Mouse (Mus musculus) right cerebral cortex, postnatal 10 days (tissue): Measurements from ENCODE around the gene Hba-a2.
A peak's percentile ranks its signal among the peaks of the same experiment; 100 is the strongest.
"Not testable (repeated sequence)": the region's sequence is repeated elsewhere in the genome, so short reads cannot be mapped to it uniquely, and the experiment has no call there.

ENCODE experiments used
- DNase-seq, 2 experiments: peaks; one replicate each; pipeline ENCODE4 v3.0.0; 2021; ENCODE audit warnings: low spot score in 2 of 2

Hba-a2 gene

GRCm38 (mm10) chr11:32283091-32283777 is 13.1 kb upstream of the Hba-a2 start, which contains the start of gene Hba-a1:
TSS of gene Hba-a1 (plus strand) at chr11:32283511.
- DNase-seq, result not testable (repeated sequence)

GRCm38 (mm10) chr11:32284582-32284981 is 11.7 kb upstream of the Hba-a2 start:
- DNase-seq, result not testable (repeated sequence)

GRCm38 (mm10) chr11:32285031-32285775 is 11.1 kb upstream of the Hba-a2 start:
- no peak for DNase-seq

GRCm38 (mm10) chr11:32285887-32286286 is 10.4 kb upstream of the Hba-a2 start:
- DNase-seq, result not testable (repeated sequence)

GRCm38 (mm10) chr11:32286695-32287492 is 9.4 kb upstream of the Hba-a2 start, which contains the start of gene Hbq1b:
TSS of gene Hbq1b (plus strand) at chr11:32286965.
- DNase-seq, result peak; percentile 86 to 87

- DNase-seq, result no peak
These were observed 8.8 kb upstream of the Hba-a2 start for GRCm38 (mm10) chr11:32287493-32287825.

GRCm38 (mm10) chr11:32292819-32293218 is 3.5 kb upstream of the Hba-a2 start:
- DNase-seq, result not testable (repeated sequence)

- not testable (repeated sequence) for DNase-seq
These were observed 2.8 kb upstream of the Hba-a2 start for GRCm38 (mm10) chr11:32293479-32293878.

- not testable (repeated sequence) for DNase-seq
These were observed 1.1 kb downstream of the Hba-a2 start for GRCm38 (mm10) chr11:32297417-32297816.

GRCm38 (mm10) chr11:32297866-32298531 is 1.7 kb downstream of the Hba-a2 start:
- DNase-seq, result no peak

GRCm38 (mm10) chr11:32298532-32298918 is 2.2 kb downstream of the Hba-a2 start:
- no peak for DNase-seq

- peak; percentile 69 to 78 for DNase-seq
These were observed 3.6 kb downstream of the Hba-a2 start, which contains the start of gene Hbq1a for GRCm38 (mm10) chr11:32299865-32300264. TSS of gene Hbq1a (plus strand) at chr11:32300069.

- DNase-seq, result no peak
These were observed 4.3 kb downstream of the Hba-a2 start for GRCm38 (mm10) chr11:32300279-32301267.

- DNase-seq, result no peak
These were observed 5.2 kb downstream of the Hba-a2 start for GRCm38 (mm10) chr11:32301506-32301905.

- peak; percentile 69 to 72 for DNase-seq
These were observed 6.6 kb downstream of the Hba-a2 start for GRCm38 (mm10) chr11:32302824-32303419.

GRCm38 (mm10) chr11:32303455-32303854 is 7.2 kb downstream of the Hba-a2 start:
- DNase-seq, result no peak

GRCm38 (mm10) chr11:32307006-32307405 is 10.7 kb downstream of the Hba-a2 start:
- no peak for DNase-seq

GRCm38 (mm10) chr11:32309446-32309845 is 13.2 kb downstream of the Hba-a2 start:
- DNase-seq, result no peak

- no peak for DNase-seq
These were observed 13.6 kb downstream of the Hba-a2 start for GRCm38 (mm10) chr11:32309928-32310327.

- DNase-seq, result no peak
These were observed 19.7 kb downstream of the Hba-a2 start for GRCm38 (mm10) chr11:32316009-32316408.
